Mouse (Mus musculus): ENCODE data around the gene Rbm38. TPM values are rescaled to one million over a fixed set of nuclear protein-coding genes. Genes with fewer than 3 reads are reported as not detected.

The Rbm38 gene
- total and polyA plus RNA-seq, 2 experiments from 2014 or later, result 119 to 135 TPM

- Histone ChIP-seq H3K27me3 (ENCODE audit: control insufficient read depth, insufficient read depth, low read length) (no peaks in the 10 kb centered on the region), H3K4me3 (ENCODE audit: low read depth, low read length) (no peak overlapping the region), H3K4me1 (ENCODE audit: control insufficient read depth, insufficient read depth) (peaks cover 10% of the 10 kb centered on the region), H3K4me2 (ENCODE audit: low read depth, low read length) (no peak overlapping the region), H3K36me3 (replicated peaks; ENCODE audit: control insufficient read depth, insufficient read depth, low read length) (no peaks in the 10 kb centered on the region), H3K27ac (ENCODE audit: low read depth) (no peak overlapping the region), H3K9ac (replicated peaks; ENCODE audit: low read depth, low read length) (no peak overlapping the region), H3K9me3 (replicated peaks; ENCODE audit: control insufficient read depth, low read length) (no peaks in the 10 kb centered on the region)
- ATAC-seq (ENCODE audit: insufficient read depth, low read depth) (no peak), DNase-seq (ENCODE audit: low spot score) (no peak)
- TF ChIP-seq EP300 (IDR thresholded peaks at IDR 0.05; ENCODE audit: low read depth) (no peak), CTCF (IDR thresholded peaks at IDR 0.05; ENCODE audit: low read depth) (no peak)
- WGBS, result 100% methylated on average over 2 of the region's 2 CpGs
Measured at GRCm38 (mm10) chr2:173064864-173065263, 44.6 kb downstream of the Rbm38 start.

DNA sequence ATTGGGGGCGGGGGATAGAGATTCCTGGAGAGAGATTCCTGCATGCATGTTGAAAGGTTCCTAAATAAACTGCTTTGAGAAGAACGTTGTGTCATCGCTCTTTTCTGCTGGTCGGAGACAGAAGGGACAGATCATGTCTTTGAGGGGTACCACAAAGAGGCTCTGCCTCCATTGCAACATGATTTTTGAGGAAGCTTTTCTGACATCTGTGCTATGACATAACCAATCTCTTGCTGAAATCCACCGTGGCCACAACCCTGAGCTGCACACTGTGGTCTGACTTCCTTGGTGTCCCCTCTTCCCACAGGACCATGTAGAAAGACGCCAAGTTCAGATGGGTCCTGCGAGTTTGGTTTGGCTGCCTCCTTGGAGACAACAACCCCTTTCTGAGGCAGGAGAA is 52.6 kb downstream of the Rbm38 start:
- Histone ChIP-seq H3K4me3 (ENCODE audit: low read depth, low read length) (no peak overlapping the region), H3K4me1 (ENCODE audit: control insufficient read depth, insufficient read depth) (no peaks in the 10 kb centered on the region), H3K9me3 (replicated peaks; ENCODE audit: control insufficient read depth, low read length) (no peaks in the 10 kb centered on the region), H3K27ac (ENCODE audit: low read depth) (no peak overlapping the region), H3K4me2 (ENCODE audit: low read depth, low read length) (no peak overlapping the region), H3K9ac (replicated peaks; ENCODE audit: low read depth, low read length) (no peak overlapping the region), H3K36me3 (replicated peaks; ENCODE audit: control insufficient read depth, insufficient read depth, low read length) (no peaks in the 10 kb centered on the region), H3K27me3 (ENCODE audit: control insufficient read depth, insufficient read depth, low read length) (no peaks in the 10 kb centered on the region)
- 90% methylated on average over 7 of the region's 7 CpGs for WGBS
- TF ChIP-seq CTCF (IDR thresholded peaks at IDR 0.05; ENCODE audit: low read depth) (no peak), EP300 (IDR thresholded peaks at IDR 0.05; ENCODE audit: low read depth) (no peak)
- ATAC-seq (ENCODE audit: insufficient read depth, low read depth), result no peak
- DNase-seq (ENCODE audit: low spot score), result no peak

GRCm38 (mm10) chr2:173073666-173074065 is 53.4 kb downstream of the Rbm38 start:
- Histone ChIP-seq H3K9me3 (replicated peaks; ENCODE audit: control insufficient read depth, low read length) (no peaks in the 10 kb centered on the region), H3K9ac (replicated peaks; ENCODE audit: low read depth, low read length) (no peak overlapping the region), H3K4me2 (ENCODE audit: low read depth, low read length) (no peak overlapping the region), H3K4me3 (ENCODE audit: low read depth, low read length) (no peak overlapping the region), H3K4me1 (ENCODE audit: control insufficient read depth, insufficient read depth) (no peaks in the 10 kb centered on the region), H3K27me3 (ENCODE audit: control insufficient read depth, insufficient read depth, low read length) (no peaks in the 10 kb centered on the region), H3K36me3 (replicated peaks; ENCODE audit: control insufficient read depth, insufficient read depth, low read length) (no peaks in the 10 kb centered on the region), H3K27ac (ENCODE audit: low read depth) (no peak overlapping the region)
- ATAC-seq (ENCODE audit: insufficient read depth, low read depth), result no peak
- TF ChIP-seq EP300 (IDR thresholded peaks at IDR 0.05; ENCODE audit: low read depth), result no peak
- TF ChIP-seq CTCF (IDR thresholded peaks at IDR 0.05; ENCODE audit: low read depth), result no peak
- WGBS, result 54% methylated on average over 5 of the region's 5 CpGs
- DNase-seq (ENCODE audit: low spot score), result no peak

GRCm38 (mm10) chr2:173076921-173077320 is 56.6 kb downstream of the Rbm38 start:
- H3K27ac ChIP-seq (ENCODE audit: low read depth), result no peak overlapping the region
- no peaks in the 10 kb centered on the region for H3K9me3 ChIP-seq (replicated peaks; ENCODE audit: control insufficient read depth, low read length)
- no peak for DNase-seq (ENCODE audit: low spot score)
- no peak overlapping the region for H3K4me2 ChIP-seq (ENCODE audit: low read depth, low read length)
- no peak for TF ChIP-seq EP300 (IDR thresholded peaks at IDR 0.05; ENCODE audit: low read depth)
- no peak for TF ChIP-seq CTCF (IDR thresholded peaks at IDR 0.05; ENCODE audit: low read depth)
- no peaks in the 10 kb centered on the region for H3K36me3 ChIP-seq (replicated peaks; ENCODE audit: control insufficient read depth, insufficient read depth, low read length)
- no peak overlapping the region for H3K9ac ChIP-seq (replicated peaks; ENCODE audit: low read depth, low read length)
- peaks cover 12% of the 10 kb centered on the region; the same call in 1 of the 2 replicates for H3K4me1 ChIP-seq (ENCODE audit: control insufficient read depth, insufficient read depth)
- H3K4me3 ChIP-seq (ENCODE audit: low read depth, low read length), result no peak overlapping the region
- no peak for ATAC-seq (ENCODE audit: insufficient read depth, low read depth)
- no peaks in the 10 kb centered on the region for H3K27me3 ChIP-seq (ENCODE audit: control insufficient read depth, insufficient read depth, low read length)
- 70% methylated on average over 9 of the region's 9 CpGs for WGBS

- DNase-seq (ENCODE audit: low spot score), result no peak
- Histone ChIP-seq H3K4me3 (ENCODE audit: low read depth, low read length) (no peak overlapping the region), H3K9me3 (replicated peaks; ENCODE audit: control insufficient read depth, low read length) (no peaks in the 10 kb centered on the region), H3K27ac (ENCODE audit: low read depth) (peak overlapping the region; percentile 68), H3K9ac (replicated peaks; ENCODE audit: low read depth, low read length) (no peak overlapping the region), H3K27me3 (ENCODE audit: control insufficient read depth, insufficient read depth, low read length) (no peaks in the 10 kb centered on the region), H3K36me3 (replicated peaks; ENCODE audit: control insufficient read depth, insufficient read depth, low read length) (no peaks in the 10 kb centered on the region), H3K4me2 (ENCODE audit: low read depth, low read length) (no peak overlapping the region), H3K4me1 (ENCODE audit: control insufficient read depth, insufficient read depth) (peaks cover 20% of the 10 kb centered on the region)
- WGBS, result 25% methylated on average over 10 of the region's 10 CpGs
- ATAC-seq (ENCODE audit: insufficient read depth, low read depth), result no peak
- TF ChIP-seq CTCF (IDR thresholded peaks at IDR 0.05; ENCODE audit: low read depth) (no peak), EP300 (IDR thresholded peaks at IDR 0.05; ENCODE audit: low read depth) (no peak)
Measured at GRCm38 (mm10) chr2:173079766-173080549, 59.7 kb downstream of the Rbm38 start.
